Mouse (Mus musculus): ENCODE data around the gene Krtap11-1.

Krtap11-1 gene

DNA sequence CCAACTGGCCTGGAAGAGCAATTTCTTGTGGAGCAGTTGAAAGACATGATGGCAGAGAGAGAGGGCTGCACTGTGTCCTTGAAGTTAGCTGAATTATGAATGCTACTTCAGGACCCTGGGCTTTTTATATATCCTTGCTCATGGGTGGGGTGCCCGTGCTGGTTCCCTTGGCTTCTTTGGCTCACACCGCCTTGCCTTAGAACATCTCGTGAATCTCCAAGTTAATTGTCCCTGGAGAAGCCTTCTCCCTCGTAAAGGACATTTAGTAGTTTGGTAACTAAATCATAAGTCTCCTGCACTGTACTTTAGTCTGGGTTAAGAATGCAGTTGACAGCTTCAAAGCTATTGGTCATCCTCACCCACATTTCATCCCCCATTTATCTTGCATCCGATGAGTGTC, at the start of gene Krtap11-1:
Gene Krtap11-1 (minus strand): TSS at position 101 of the 400 bp plus-strand sequence.
- no peak for DNase-seq

DNA sequence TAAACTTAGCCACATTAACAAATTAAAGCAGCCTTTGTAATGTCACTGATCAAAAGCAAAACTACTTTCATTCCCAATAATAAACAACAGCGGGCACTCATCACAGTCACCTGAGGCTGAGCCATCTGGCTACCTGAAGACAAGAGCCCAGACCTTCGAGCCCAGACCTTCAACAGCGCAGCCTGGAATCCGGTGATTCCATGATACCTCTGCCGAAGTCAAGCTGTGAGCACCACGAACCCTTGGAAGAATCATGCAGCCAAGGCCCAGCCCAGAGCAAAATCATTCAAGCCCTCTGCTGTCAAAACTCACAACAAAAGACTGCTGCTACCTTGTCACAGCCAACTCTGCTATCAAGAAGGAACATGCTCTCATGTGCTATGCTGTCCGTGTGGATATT, 47.2 kb upstream of the Krtap11-1 start:
- peak; percentile 78 for DNase-seq

DNA sequence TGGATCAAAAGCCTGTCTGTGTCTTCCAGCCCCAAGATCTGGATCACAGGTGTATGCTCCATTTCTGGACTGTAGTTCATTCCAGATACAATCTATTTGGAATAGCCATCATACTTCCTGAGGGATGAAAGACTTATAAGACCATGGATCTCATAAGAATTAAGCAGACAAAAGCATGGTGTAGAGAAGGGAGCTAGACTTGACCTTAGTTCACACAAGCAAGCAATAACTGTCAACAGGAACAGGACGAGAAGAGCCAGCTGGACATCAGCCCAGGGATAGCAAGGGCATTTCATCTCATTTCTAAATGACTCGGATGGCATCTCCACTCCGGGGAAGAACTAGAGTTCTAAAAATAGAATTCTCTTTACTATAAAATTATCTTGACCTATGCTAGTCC, 46.3 kb upstream of the Krtap11-1 start:
- DNase-seq, result peak; percentile 96

DNA sequence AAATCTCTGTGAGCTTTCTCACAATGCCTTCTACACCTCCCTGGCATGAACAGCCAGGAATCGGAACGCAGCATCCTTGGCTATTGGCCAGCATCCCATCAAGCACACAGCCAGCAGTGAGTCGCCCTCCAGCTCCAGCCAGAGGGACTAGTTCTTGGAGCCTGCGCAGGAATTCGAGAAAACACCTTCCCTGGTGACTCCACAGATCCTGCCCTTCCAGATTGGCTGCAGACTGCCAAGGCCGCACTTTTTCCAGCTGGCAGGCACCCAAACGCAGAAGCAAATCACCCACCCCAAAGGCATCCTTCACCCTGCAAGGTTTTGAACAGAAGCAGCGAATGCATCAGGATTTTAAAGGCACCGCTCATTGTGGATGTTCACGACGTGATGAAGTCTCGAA, 42.7 kb upstream of the Krtap11-1 start:
- peak; percentile 94 for DNase-seq

DNA sequence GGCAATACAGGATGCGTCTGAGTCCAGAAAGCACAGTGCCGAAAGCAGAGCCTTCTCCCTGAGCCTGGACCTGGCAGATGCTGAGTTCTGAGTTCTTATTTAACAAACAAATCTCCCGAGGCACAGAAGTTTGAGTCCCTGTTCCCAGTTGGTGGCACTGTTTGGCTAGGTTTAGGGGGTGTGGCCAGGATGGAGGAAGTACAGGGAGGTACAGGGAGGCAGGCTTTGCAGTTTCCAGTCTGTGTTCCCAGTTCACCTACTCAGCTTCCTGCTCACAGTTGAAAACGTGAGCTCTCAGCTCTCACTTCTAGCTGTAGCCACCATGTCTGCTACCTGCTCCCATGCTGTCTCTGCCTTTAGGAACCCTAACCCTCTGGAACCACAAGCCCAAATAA, 37.8 kb upstream of the Krtap11-1 start:
- peak; percentile 87 for DNase-seq

DNA sequence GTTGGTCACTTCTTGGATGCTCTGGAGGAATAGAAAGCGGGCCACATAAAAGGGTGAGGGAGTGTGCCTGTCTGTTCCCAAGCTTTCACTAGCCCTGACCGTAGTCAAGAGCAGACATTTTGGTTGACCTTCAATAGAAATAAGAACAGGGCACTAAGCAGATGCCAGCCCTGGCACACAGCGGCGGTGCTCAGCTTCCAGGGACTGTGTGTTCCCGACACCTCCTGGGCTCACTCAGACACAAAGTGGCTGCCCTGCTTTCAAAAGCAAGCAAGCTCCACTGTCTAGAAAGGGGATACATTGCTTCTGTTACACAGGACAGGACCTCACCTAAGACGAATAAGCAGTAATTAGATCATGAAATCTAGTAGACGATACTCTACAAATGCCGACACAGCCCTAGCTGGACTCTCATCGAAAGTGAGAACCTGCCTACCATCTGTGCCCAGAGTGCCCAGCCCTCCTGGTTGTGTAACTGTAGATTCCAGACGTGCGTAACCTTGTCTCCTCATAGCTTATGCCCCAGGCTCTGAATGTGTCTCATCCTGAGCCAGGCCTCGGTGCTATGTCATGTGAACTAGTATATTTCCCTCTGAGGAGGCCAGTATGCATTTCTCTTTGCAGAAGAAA, 37.3 kb upstream of the Krtap11-1 start:
- peak; percentile 95 for DNase-seq

DNA sequence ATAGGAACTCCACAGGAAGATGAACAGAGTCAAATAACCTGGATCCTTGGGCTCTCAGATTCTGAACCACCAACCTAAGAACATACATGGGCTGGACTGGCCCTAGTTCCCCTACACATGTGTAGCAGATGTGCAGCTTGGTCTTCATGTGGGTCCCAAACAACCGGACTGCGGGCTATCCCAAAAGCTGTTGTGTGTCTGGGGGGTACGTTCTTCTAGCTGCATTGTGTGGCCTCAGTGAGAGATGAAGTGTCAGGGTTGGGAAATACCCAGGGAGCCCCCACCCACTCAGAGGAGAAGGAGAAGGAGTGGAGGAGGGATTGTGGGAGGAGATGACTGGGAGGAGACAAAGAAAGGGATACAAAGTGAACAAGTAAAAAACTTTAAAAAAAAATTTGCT, 36.0 kb upstream of the Krtap11-1 start:
- DNase-seq, result peak; percentile 75

DNA sequence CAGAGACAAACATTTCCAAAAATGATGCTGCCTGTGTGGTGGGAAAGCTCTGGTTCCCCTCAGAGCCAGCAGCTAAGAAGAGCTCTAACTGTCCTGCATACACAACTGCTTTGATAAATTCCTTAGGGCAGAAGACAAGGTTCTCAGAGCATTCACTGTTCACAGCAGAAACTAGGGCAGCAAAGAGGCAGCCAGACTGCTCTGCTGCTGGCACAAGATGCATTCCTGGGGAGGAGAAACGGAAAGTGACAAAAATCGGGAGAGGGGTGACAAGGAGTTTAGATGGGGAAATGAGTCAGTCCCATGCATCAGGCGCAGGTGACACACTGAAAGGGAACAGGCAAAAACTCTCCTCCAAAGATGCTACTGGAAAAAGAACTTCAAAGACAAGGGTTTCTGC, 16.2 kb upstream of the Krtap11-1 start:
- peak; percentile 81 for DNase-seq

DNA sequence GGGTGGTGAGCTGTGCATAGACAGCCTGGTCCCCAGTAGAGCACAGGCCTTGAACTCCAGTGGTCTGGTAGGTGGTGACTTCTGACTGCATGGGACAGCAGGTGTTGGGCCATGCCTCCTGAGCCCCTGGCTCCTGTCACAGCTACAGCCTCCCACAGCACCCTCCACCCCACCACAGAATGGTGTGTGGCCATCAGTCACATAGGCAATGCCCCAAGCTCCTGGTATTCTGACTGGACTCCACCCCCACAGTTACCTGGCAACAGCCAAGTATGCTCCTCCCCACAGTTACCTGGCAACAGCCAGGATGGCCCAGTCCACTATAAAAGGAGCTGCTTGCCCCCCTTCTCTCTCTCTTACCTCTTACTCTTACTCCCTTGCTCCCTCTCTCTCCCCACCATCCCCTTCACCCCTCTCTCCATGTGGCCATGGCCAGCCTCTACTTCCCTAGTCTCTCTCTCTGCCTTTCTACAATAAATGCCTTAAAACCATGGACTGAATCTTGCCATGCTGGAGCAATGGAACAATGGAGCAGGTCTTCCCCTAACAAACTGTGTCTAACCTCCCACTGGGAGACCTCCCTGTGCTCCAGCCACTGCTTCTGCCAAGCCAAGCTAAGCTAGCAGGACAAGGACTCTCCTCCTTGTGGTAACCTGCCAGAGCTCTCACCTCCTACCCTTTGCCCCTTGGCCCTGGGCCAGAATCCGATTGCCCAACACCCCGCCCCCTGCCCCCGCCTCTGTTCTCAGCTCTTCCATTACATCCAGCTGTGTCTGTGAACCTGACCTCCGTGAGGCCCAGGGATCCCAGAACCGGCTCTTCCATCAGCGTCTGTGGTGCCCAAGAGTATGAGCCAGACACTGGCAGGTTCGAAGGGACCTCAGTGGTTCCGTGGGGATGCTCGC, 14.9 kb upstream of the Krtap11-1 start:
- peak; percentile 84 for DNase-seq

DNA sequence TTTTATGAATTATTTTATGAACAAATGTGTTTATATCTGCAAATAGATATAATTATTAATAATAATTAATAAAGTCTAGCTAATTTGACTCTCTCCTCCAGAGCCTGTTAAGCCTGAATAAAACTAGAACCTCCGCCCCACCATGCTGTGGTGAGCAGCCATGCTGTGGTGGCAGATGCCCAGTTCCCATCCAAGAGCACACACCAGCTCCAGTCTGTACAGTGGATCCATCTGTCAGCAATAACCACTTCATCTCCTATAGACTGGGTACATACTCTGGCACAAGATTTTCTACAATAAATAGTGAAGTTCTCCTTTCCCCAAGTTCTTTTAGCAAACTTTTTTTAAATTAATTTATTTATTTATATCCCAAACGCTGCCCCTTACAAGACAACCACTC, 10.7 kb upstream of the Krtap11-1 start:
- DNase-seq, result peak; percentile 5

DNA sequence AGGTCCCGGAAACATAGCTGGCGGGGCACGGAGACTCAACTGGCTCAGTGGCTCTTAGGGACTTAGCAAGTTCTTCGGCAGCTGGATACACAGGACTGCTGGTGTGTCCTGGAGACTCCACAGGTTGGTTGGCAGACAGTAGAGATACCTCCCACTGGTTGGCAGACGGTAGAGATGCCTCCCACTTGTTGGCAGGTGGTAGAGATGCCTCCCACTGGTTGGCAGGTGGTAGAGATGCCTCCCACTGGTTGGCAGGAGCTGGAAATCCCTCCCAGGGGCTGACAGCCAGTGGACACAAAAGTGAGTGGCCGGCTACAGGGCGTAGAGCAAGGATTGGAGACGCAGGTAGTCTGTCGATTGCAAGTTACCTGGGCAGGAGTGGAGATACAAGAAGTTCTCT, 467 bp downstream of the Krtap11-1 start:
- DNase-seq, result peak; percentile 91

DNA sequence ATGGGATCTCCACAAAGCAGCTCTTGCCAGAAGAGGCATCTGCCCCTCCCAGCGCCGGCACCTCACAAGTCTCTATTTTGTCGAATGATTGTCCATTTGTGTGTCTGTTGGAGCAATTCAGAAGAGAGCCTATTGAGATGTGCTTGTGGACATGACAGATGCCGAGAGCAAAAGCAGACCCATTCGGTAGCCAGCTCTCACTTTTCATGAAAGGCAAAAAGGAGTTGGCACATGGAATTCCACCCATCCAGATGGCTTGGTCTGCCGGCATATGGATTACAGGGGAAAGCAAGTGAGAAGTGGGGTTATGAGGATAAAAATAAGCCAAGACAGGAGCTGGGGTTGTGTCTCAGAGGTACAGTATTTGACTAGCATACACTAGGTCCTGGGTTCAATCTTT, 1.8 kb downstream of the Krtap11-1 start:
- peak; percentile 72 for DNase-seq

DNA sequence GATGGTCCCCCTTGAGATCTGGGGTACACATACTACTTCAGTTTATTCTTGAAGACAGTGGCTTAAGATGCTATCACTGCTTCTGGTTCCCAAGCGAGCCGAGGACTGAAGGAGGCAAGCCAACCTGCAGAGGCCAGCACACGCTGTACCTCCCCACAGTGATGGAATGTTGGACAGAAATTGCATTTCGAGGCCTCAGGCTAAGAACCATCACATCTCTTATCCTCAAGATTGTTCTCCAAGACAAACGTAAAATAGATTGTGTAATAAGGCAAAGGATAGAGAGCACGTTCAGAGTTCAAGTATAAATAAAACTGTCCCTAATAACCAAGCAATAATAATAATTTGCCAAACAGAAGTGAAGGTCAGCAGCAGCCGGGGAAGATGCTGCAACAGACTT, 2.8 kb downstream of the Krtap11-1 start:
- peak; percentile 71 for DNase-seq

DNA sequence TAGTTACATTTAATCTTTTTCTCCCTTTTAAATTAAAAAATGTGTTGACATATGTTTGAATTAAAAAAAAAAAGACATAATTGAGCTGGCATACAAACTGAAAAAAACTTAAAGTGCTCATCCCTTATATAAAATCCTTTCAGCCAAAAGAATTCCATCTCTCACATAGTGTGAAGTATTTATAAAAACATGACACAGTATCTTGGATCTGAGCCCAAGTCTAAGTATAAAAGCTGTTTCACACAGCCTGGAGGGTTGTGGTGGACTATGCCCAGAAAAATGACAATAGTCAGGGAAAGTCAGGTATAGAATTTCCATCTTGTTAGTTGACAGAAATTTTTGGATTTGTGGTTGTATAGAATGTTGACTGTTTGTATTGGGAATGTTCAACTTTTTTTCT, 20.7 kb downstream of the Krtap11-1 start:
- no peak for DNase-seq

DNA sequence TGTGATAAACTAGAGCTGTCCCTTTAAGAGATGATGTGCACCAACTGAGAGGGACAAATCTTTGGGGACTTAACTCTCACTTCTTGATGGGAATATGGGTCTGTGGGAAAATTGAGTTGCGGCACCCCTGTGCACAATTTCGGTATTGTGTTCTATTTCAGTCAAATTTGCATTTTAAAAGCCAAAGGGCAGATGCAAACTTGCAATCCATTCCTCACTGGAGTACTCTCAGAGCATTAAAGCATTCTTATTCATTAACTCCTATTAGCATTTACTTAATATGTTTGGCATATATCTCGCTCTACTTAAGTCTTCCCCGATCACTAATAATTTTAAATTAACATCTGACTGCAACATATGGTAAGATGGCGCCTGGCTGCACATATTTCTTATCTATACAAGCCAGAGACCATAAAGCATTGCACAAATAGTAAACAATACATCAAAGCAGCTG, 32.9 kb downstream of the Krtap11-1 start:
- DNase-seq, result no peak

DNA sequence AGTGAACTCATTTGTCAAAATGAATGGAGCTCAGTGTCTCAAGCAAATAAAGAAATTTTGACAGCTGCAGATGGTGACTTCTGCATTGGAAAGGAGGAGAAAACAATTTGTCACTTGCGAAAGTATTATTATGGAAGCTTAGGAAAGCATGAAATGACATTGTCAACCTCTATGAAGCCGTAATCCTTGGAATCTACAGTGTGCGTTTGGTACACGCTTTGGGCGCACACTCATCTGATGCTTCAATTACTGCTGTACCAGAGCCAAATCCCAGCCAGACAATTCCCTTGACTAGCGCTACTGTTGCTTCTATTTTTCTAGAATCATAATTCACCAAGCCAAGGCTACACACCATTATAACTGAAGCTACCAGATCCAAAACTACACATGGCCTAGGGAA, 33.6 kb downstream of the Krtap11-1 start:
- no peak for DNase-seq

DNA sequence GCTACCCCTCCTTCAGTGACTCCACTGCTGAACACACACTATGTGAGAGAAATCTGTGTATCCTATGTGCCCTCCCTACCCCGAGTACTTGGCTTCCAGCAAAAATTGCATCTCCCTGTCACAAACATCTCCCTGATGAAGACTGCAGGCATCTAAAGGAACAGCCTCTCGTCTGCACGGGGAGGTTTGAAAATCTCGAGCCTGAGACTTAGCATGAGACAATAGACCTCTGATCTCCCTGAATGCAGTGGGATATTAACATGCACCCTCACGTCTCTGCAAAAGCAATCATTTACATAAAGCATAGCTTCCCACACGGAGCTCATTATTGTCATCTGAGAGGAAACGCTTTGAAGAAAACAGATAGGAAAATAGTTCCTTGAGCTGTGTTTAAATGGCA, 40.4 kb downstream of the Krtap11-1 start:
- DNase-seq, result no peak

DNA sequence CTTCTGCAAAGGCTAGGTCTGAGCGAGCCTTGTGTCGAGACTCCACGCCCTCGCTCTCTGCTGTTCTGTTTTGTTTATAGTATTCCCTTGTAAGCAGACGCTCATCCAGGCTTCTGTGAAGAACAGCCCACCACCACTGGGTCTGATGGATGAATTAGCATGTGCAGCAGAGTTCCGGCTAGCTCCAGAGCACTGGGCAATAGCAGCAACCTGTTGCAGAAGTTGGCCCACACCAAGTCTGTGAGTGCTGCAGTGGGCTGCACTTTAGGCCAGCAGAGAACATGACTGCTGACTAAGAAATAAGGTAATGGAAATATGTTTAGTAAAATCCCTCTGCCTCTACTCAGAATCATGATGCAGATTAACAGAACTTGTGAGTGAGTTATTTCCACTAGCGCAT, 41.1 kb downstream of the Krtap11-1 start:
- DNase-seq, result no peak

DNA sequence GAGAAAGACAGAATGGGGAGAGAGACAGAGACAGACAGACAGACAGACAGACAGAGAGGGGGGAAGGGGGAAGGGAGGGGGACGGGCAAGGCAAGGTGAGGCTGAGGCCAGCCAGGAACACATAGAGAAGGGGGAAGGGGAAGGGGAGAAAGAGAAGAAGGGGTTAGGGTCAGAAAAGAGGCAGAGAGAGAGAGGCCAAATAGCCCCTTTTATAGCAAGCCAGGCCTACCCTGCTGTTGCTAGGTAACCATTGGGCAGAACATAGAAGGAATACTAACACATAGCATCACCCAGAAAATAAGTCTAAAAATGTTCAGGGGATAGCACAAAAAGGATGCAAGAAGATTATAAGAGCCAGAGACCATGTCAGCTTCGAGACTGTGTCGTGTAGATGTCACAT, 42.6 kb downstream of the Krtap11-1 start:
- DNase-seq, result no peak

DNA sequence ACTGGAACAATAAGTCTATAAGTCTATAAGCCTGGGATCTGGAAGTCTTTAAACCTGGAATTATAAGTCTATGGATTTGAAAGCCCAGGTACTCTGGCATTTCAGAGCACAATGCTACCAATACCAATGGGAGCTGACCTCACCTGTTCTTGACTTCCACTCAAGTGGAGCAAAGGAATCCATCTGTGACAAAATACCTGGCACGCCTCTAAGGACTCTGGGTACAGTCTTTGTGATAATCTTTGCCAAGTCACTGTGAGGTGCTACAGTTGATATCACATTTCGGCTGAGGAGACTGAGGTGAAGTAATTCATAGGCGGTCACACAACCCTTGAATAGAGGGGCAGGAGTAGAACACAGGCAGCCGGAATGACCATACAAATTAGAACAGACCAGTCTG, 50.0 kb downstream of the Krtap11-1 start:
- DNase-seq, result no peak

DNA sequence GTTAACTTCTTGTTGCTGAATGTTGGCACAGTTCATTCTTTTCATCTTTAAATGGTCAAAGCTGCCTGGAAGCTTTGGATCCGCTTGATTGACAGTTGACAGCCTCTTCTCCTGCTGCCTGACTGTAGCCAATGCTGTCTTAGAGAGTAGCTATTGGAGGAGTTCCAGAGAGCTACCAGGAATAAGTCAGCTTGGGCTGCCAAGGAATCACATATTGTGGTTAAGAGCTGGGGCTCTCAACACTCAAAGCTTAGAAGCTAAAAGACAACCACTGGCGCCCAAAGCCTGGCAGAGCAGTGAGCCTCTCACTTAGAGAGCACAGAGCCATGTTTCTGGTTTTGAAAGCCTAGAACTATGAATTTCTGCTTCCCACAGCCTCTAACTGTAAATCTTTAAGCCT, 50.4 kb downstream of the Krtap11-1 start:
- DNase-seq, result no peak
